Mouse (Mus musculus) limb, embryonic 10.5 days (tissue): Measurements from ENCODE around the gene Vmn1r159. TPM values are rescaled to one million over a fixed set of nuclear protein-coding genes. Genes with fewer than 3 reads are reported as not detected.
"Not testable (repeated sequence)": the region's sequence is repeated elsewhere in the genome, so short reads cannot be mapped to it uniquely, and the experiment has no call there.

Experiments
- DNase-seq: peaks from one replicate; pipeline ENCODE4 v3.0.0-alpha.2; 2017; ENCODE audit warnings: low spot score
- H3K27ac ChIP-seq: fragments of 300-500 bp; sonication (generic); 2 replicates; pipeline ENCODE4 v1.5.1; 2016; ENCODE audit warnings: mild to moderate bottlenecking
- H3K27me3 ChIP-seq: fragments of 300-500 bp; sonication (generic); 2 replicates; pipeline ENCODE4 v1.6.1; 2016; ENCODE audit warnings: low read depth, mild to moderate bottlenecking; ENCODE audit not compliant: poor library complexity, severe bottlenecking
- H3K36me3 ChIP-seq: fragments of 300-500 bp; sonication (generic); 2 replicates; pipeline ENCODE4 v1.6.1; 2016; ENCODE audit warnings: mild to moderate bottlenecking, moderate library complexity
- H3K4me1 ChIP-seq: fragments of 300-500 bp; sonication (generic); 2 replicates; pipeline ENCODE4 v1.6.1; 2016
- H3K4me3 ChIP-seq: fragments of 300-500 bp; sonication (generic); 2 replicates; pipeline ENCODE4 v1.5.1; 2016; ENCODE audit warnings: mild to moderate bottlenecking, moderate library complexity
- H3K9me3 ChIP-seq: fragments of 300-500 bp; sonication (generic); replicated peaks from 2 replicates; pipeline ENCODE4 v1.6.1; 2016; ENCODE audit warnings: mild to moderate bottlenecking
- WGBS: fragments of 180-500 bp; shearing (Covaris S2); methylation state at CpG from one replicate; pipeline ENCODE4 v1.1.7; 2016; 5-methylcytosine and 5-hydroxymethylcytosine counted together
- polyA plus RNA-seq: library from polyadenylated mRNA; unstranded; fragments of >200 nt; fragmentation: Nextera tagmentation; extraction: Ambion mirVana; gene quantifications from 2 replicates; pipeline ENCODE4 v1.2.1, GENCODE M21; 2016

The Vmn1r159 gene
- not detected in 2 replicates for polyA plus RNA-seq

GRCm38 (mm10) chr7:22843505-22843904, at the start of gene Vmn1r159:
Gene Vmn1r159 (minus strand): TSS chr7:22843605.
- H3K27me3 ChIP-seq, DNase-seq, H3K27ac ChIP-seq, H3K4me3 ChIP-seq, H3K9me3 ChIP-seq, H3K4me1 ChIP-seq, H3K36me3 ChIP-seq: not testable (repeated sequence)
- WGBS, result 75% methylated on average over 3 of the region's 3 CpGs

DNA sequence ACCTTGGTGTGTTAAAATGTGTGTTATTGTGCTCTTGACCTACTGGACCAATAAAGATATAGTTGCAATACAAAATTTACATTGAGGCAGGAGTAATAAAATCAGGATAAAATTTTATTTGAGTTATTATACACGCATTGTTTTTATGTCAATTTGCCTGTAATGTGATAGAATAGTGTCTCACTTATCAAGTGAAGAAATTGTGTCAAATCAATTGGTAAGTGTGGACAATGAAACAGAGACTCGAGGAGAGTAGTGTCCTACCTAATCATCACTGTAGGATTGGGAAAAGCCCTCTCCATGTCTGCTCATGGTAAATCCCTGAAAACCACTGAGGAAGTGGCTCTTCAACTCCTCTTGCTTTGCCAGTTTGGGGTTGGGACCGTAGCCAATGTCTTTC, 27.5 kb upstream of the Vmn1r159 start, which contains the start of gene Vmn1r160:
TSS of gene Vmn1r160 (plus strand) at position 301 of the 400 bp plus-strand sequence.
- H3K27ac ChIP-seq, H3K27me3 ChIP-seq, H3K4me3 ChIP-seq, H3K4me1 ChIP-seq, H3K36me3 ChIP-seq, DNase-seq, H3K9me3 ChIP-seq: not testable (repeated sequence)
- 78% methylated on average over 1 of the region's 3 CpGs for WGBS

Other genes with a start within 250 kb of the Vmn1r159 start
- not detected in 2 replicates for gene Vmn1r155, start 185.6 kb downstream of the Vmn1r159 start, polyA plus RNA-seq
- not detected in 2 replicates for gene Gm8693, start 151.3 kb downstream of the Vmn1r159 start, polyA plus RNA-seq
- not detected in 2 replicates for gene Gm4567, start 123.9 kb downstream of the Vmn1r159 start, polyA plus RNA-seq
- gene Vmn1r157, start 81.9 kb downstream of the Vmn1r159 start, polyA plus RNA-seq, result not detected in 2 replicates
- not detected in 2 replicates for gene Vmn1r158, start 52.8 kb downstream of the Vmn1r159 start, polyA plus RNA-seq
- gene Vmn1r160, start 27.6 kb upstream of the Vmn1r159 start, polyA plus RNA-seq, result not detected in 2 replicates
- gene Gm4214, start 141.1 kb upstream of the Vmn1r159 start, polyA plus RNA-seq, result not detected in 2 replicates
- not detected in 2 replicates for gene Gm4216, start 176.3 kb upstream of the Vmn1r159 start, polyA plus RNA-seq
- gene Vmn1r163, start 211.9 kb upstream of the Vmn1r159 start, polyA plus RNA-seq, result not detected in 2 replicates
- not detected in 2 replicates for gene Gm8720, start 223.9 kb upstream of the Vmn1r159 start, polyA plus RNA-seq